Mouse (Mus musculus): Measurements from ENCODE around the gene Hbb-bh2.
"Not testable (repeated sequence)": the region's sequence is repeated elsewhere in the genome, so short reads cannot be mapped to it uniquely, and the experiment has no call there.

Hbb-bh2 gene

GRCm38 (mm10) chr7:103840268-103840667, at the start of gene Hbb-bh2:
Hbb-bh2 (minus strand) TSS chr7:103840520.
- DNase-seq (ENCODE audit: low spot score): no peak

GRCm38 (mm10) chr7:103886152-103886551, 45.8 kb upstream of the Hbb-bh2 start, which contains the start of gene Olfr66:
Olfr66 (minus strand) TSS chr7:103886252.
- no peak for DNase-seq (ENCODE audit: low spot score)

- no peak for DNase-seq (ENCODE audit: low spot score)
Observed at GRCm38 (mm10) chr7:103877093-103877492, 36.8 kb upstream of the Hbb-bh2 start.

GRCm38 (mm10) chr7:103874451-103874850, 34.1 kb upstream of the Hbb-bh2 start:
- no peak for DNase-seq (ENCODE audit: low spot score)

GRCm38 (mm10) chr7:103873064-103873463, 32.7 kb upstream of the Hbb-bh2 start:
- DNase-seq (ENCODE audit: low spot score): no peak

- DNase-seq (ENCODE audit: low spot score): no peak
Observed at GRCm38 (mm10) chr7:103870667-103871066, 30.3 kb upstream of the Hbb-bh2 start.

GRCm38 (mm10) chr7:103865716-103866115, 25.4 kb upstream of the Hbb-bh2 start:
- no peak for DNase-seq (ENCODE audit: low spot score)

- DNase-seq (ENCODE audit: low spot score): no peak
Observed at GRCm38 (mm10) chr7:103861531-103861930, 21.2 kb upstream of the Hbb-bh2 start.

GRCm38 (mm10) chr7:103860855-103861254, 20.5 kb upstream of the Hbb-bh2 start:
- no peak for DNase-seq (ENCODE audit: low spot score)

- no peak for DNase-seq (ENCODE audit: low spot score)
Observed at GRCm38 (mm10) chr7:103859076-103859475, 18.8 kb upstream of the Hbb-bh2 start.

- DNase-seq (ENCODE audit: low spot score): no peak
Observed at GRCm38 (mm10) chr7:103854669-103855068, 14.3 kb upstream of the Hbb-bh2 start.

- no peak for DNase-seq (ENCODE audit: low spot score)
Observed at GRCm38 (mm10) chr7:103853090-103853489, 12.8 kb upstream of the Hbb-bh2 start, which contains the start of gene Hbb-y. Hbb-y (minus strand) TSS chr7:103853216.

- no peak for DNase-seq (ENCODE audit: low spot score)
Observed at GRCm38 (mm10) chr7:103844525-103845325, 4.4 kb upstream of the Hbb-bh2 start.

GRCm38 (mm10) chr7:103843034-103843433, 2.7 kb upstream of the Hbb-bh2 start, which contains the start of gene Hbb-bh1:
Hbb-bh1 (minus strand) TSS chr7:103843164.
- no peak for DNase-seq (ENCODE audit: low spot score)

GRCm38 (mm10) chr7:103827808-103828207, 12.5 kb downstream of the Hbb-bh2 start, which contains the start of gene Hbb-bs:
Hbb-bs (minus strand) TSS chr7:103828096.
- no peak for DNase-seq (ENCODE audit: low spot score)

- not testable (repeated sequence) for DNase-seq (ENCODE audit: low spot score)
Observed at GRCm38 (mm10) chr7:103827139-103827538, 13.2 kb downstream of the Hbb-bh2 start.

GRCm38 (mm10) chr7:103826255-103826887, 13.9 kb downstream of the Hbb-bh2 start:
- DNase-seq (ENCODE audit: low spot score): no peak

GRCm38 (mm10) chr7:103825536-103826254, 14.6 kb downstream of the Hbb-bh2 start:
- DNase-seq (ENCODE audit: low spot score): no peak

- DNase-seq (ENCODE audit: low spot score): no peak
Observed at GRCm38 (mm10) chr7:103824597-103824996, 15.7 kb downstream of the Hbb-bh2 start.

- DNase-seq (ENCODE audit: low spot score): not testable (repeated sequence)
Observed at GRCm38 (mm10) chr7:103815085-103815484, 25.2 kb downstream of the Hbb-bh2 start.

- no peak for DNase-seq (ENCODE audit: low spot score)
Observed at GRCm38 (mm10) chr7:103813766-103814165, 26.6 kb downstream of the Hbb-bh2 start, which contains the start of gene Hbb-bt. Hbb-bt (minus strand) TSS chr7:103813996.

GRCm38 (mm10) chr7:103813152-103813551, 27.2 kb downstream of the Hbb-bh2 start:
- not testable (repeated sequence) for DNase-seq (ENCODE audit: low spot score)
